Mouse (Mus musculus): Measurements from ENCODE around the gene Slc2a6.

DNA sequence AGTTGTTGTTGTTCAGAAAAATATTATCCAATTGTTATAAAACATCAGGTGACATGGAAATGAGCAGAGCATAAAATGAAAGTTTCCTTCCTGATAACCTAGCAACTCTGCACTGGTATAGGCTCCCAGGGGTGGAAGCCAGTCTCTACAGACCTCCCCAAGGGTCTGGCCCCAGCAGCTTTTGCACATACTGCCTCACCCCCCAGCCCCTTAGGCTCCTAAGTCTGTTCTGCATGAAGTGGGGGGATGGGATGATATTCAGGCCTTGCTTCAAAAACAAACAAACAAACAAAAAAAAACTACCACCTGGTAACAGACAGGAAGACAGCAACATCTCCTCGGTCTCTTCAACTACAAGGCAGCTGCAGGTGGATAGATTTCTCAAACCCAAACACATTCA is 47.4 kb downstream of the Slc2a6 start:
- TF ChIP-seq CTCF (IDR thresholded peaks at IDR 0.05; ENCODE audit: low read depth, low read length) (no peak), POLR2A (IDR thresholded peaks at IDR 0.05; ENCODE audit: extremely low read depth, insufficient read depth, low read length) (no peak)

Data from liver, adult 2 months (tissue).